Mouse (Mus musculus): Measurements from ENCODE around the gene Angptl6.
A peak's percentile ranks its signal among the peaks of the same experiment; 100 is the strongest.

Gene Angptl6

GRCm38 (mm10) chr9:20879097-20879792 lies at the start of gene Angptl6:
Angptl6 (minus strand) TSS chr9:20879727.
- no peak for DNase-seq (ENCODE audit: low read depth, low spot score)

GRCm38 (mm10) chr9:20923258-20923657 lies 43.7 kb upstream of the Angptl6 start:
- DNase-seq (ENCODE audit: low read depth, low spot score): no peak

GRCm38 (mm10) chr9:20916160-20916559 lies 36.6 kb upstream of the Angptl6 start:
- DNase-seq (ENCODE audit: low read depth, low spot score): no peak

GRCm38 (mm10) chr9:20909948-20910347 lies 30.4 kb upstream of the Angptl6 start:
- DNase-seq (ENCODE audit: low read depth, low spot score): no peak

- no peak for DNase-seq (ENCODE audit: low read depth, low spot score)
Observed at GRCm38 (mm10) chr9:20902174-20902491, 22.6 kb upstream of the Angptl6 start.

- no peak for DNase-seq (ENCODE audit: low read depth, low spot score)
Observed at GRCm38 (mm10) chr9:20901466-20902173, 22.1 kb upstream of the Angptl6 start.

GRCm38 (mm10) chr9:20898511-20899073 lies 19.1 kb upstream of the Angptl6 start, which contains the start of gene Eif3g:
Eif3g (minus strand) TSS chr9:20898623.
- DNase-seq (ENCODE audit: low read depth, low spot score): peak; percentile 67

- DNase-seq (ENCODE audit: low read depth, low spot score): no peak
Observed at GRCm38 (mm10) chr9:20897736-20898510, 18.4 kb upstream of the Angptl6 start.

GRCm38 (mm10) chr9:20895382-20895781 lies 15.9 kb upstream of the Angptl6 start:
- no peak for DNase-seq (ENCODE audit: low read depth, low spot score)

GRCm38 (mm10) chr9:20894629-20895028 lies 15.1 kb upstream of the Angptl6 start:
- no peak for DNase-seq (ENCODE audit: low read depth, low spot score)

GRCm38 (mm10) chr9:20893590-20894343 lies 14.2 kb upstream of the Angptl6 start:
- DNase-seq (ENCODE audit: low read depth, low spot score): no peak

- no peak for DNase-seq (ENCODE audit: low read depth, low spot score)
Observed at GRCm38 (mm10) chr9:20893069-20893468, 13.5 kb upstream of the Angptl6 start.

GRCm38 (mm10) chr9:20892104-20892653 lies 12.7 kb upstream of the Angptl6 start:
- no peak for DNase-seq (ENCODE audit: low read depth, low spot score)

- DNase-seq (ENCODE audit: low read depth, low spot score): no peak
Observed at GRCm38 (mm10) chr9:20891339-20892103, 12.0 kb upstream of the Angptl6 start.

- no peak for DNase-seq (ENCODE audit: low read depth, low spot score)
Observed at GRCm38 (mm10) chr9:20890411-20890810, 10.9 kb upstream of the Angptl6 start.

GRCm38 (mm10) chr9:20889185-20890141 lies 9.9 kb upstream of the Angptl6 start:
- no peak for DNase-seq (ENCODE audit: low read depth, low spot score)

- no peak for DNase-seq (ENCODE audit: low read depth, low spot score)
Observed at GRCm38 (mm10) chr9:20888386-20888765, 8.8 kb upstream of the Angptl6 start.

- DNase-seq (ENCODE audit: low read depth, low spot score): peak; percentile 94
Observed at GRCm38 (mm10) chr9:20887704-20888385, 8.3 kb upstream of the Angptl6 start, which contains the start of gene Ppan. Ppan (plus strand) TSS chr9:20888175.
